Mouse (Mus musculus): ENCODE measurements at regions not wholly inside any gene's neighbourhood (a gene's known extent, or its start where the extent isn't known, plus 50 kb on each side); places are given as distances from the start of the nearest gene placed in this dataset.

- Histone ChIP-seq H3K27ac (no peak overlapping the region), H3K27me3 (no peaks in the 10 kb centered on the region), H3K4me1 (replicated peaks) (peaks cover 7% of the 10 kb centered on the region; the same call in 1 of the 2 replicates), H3K4me2 (no peak overlapping the region), H3K4me3 (no peak overlapping the region), H3K36me3 (no peaks in the 10 kb centered on the region), H3K9me3 (replicated peaks) (no peaks in the 10 kb centered on the region), H3K9ac (no peak overlapping the region)
- ATAC-seq (replicated peaks; ENCODE audit: insufficient number of reproducible peaks, insufficient read depth, low FRiP score, low read depth): no peak
- 53% methylated on average over 1 of the region's 1 CpGs for WGBS
Observed at GRCm38 (mm10) chr9:88270836-88271235, 56.2 kb upstream of the Nt5e start.

GRCm38 (mm10) chr9:88273304-88273703, 53.7 kb upstream of the Nt5e start:
- no peak overlapping the region for H3K9ac ChIP-seq
- H3K27me3 ChIP-seq: no peaks in the 10 kb centered on the region
- 70% methylated on average over 4 of the region's 4 CpGs for WGBS
- no peaks in the 10 kb centered on the region for H3K36me3 ChIP-seq
- no peak overlapping the region for H3K4me2 ChIP-seq
- no peak for ATAC-seq (replicated peaks; ENCODE audit: insufficient number of reproducible peaks, insufficient read depth, low FRiP score, low read depth)
- 0 out of 2 replicates have a peak overlapping the region, but pooled peaks have one; percentile 82 for H3K27ac ChIP-seq
- no peak overlapping the region for H3K4me3 ChIP-seq
- peaks cover 25% of the 10 kb centered on the region for H3K4me1 ChIP-seq (replicated peaks)
- H3K9me3 ChIP-seq (replicated peaks): no peaks in the 10 kb centered on the region

- peak; percentile 80 for ATAC-seq (replicated peaks; ENCODE audit: insufficient number of reproducible peaks, insufficient read depth, low FRiP score, low read depth)
- H3K4me3 ChIP-seq: no peak overlapping the region
- H3K36me3 ChIP-seq: no peaks in the 10 kb centered on the region
- H3K27ac ChIP-seq: peak overlapping the region; percentile 82
- H3K9me3 ChIP-seq (replicated peaks): no peaks in the 10 kb centered on the region
- H3K9ac ChIP-seq: no peak overlapping the region
- peaks cover 25% of the 10 kb centered on the region for H3K4me1 ChIP-seq (replicated peaks)
- H3K27me3 ChIP-seq: no peaks in the 10 kb centered on the region
- H3K4me2 ChIP-seq: no peak overlapping the region
Observed at GRCm38 (mm10) chr9:88274040-88274439, 53.0 kb upstream of the Nt5e start.

GRCm38 (mm10) chr9:88274681-88275336, 52.2 kb upstream of the Nt5e start:
- H3K4me2 ChIP-seq: no peak overlapping the region
- H3K36me3 ChIP-seq: no peaks in the 10 kb centered on the region
- no peak overlapping the region for H3K4me3 ChIP-seq

GRCm38 (mm10) chr9:88276023-88276568, 50.9 kb upstream of the Nt5e start:
- H3K4me2 ChIP-seq: no peak overlapping the region
- no peaks in the 10 kb centered on the region for H3K27me3 ChIP-seq
- H3K9me3 ChIP-seq (replicated peaks): no peaks in the 10 kb centered on the region
- H3K36me3 ChIP-seq: no peaks in the 10 kb centered on the region
- peak; percentile 53 for ATAC-seq (replicated peaks; ENCODE audit: insufficient number of reproducible peaks, insufficient read depth, low FRiP score, low read depth)
- peak overlapping the region; percentile 82 for H3K27ac ChIP-seq
- WGBS: 35% methylated on average over 3 of the region's 3 CpGs
- no peak overlapping the region for H3K4me3 ChIP-seq
- no peak overlapping the region for H3K9ac ChIP-seq
- peaks cover 27% of the 10 kb centered on the region for H3K4me1 ChIP-seq (replicated peaks)

More at GRCm38 (mm10) chr9:88274681-88275336, 52.2 kb upstream of the Nt5e start:
- 75% methylated on average over 3 of the region's 3 CpGs for WGBS
- Histone ChIP-seq H3K27ac (peak overlapping the region; percentile 82), H3K9ac (no peak overlapping the region), H3K27me3 (no peaks in the 10 kb centered on the region), H3K9me3 (replicated peaks) (no peaks in the 10 kb centered on the region), H3K4me1 (replicated peaks) (peaks cover 27% of the 10 kb centered on the region)
- no peak for ATAC-seq (replicated peaks; ENCODE audit: insufficient number of reproducible peaks, insufficient read depth, low FRiP score, low read depth)

- Histone ChIP-seq H3K36me3 (no peaks in the 10 kb centered on the region), H3K27me3 (no peaks in the 10 kb centered on the region), H3K4me3 (no peak overlapping the region), H3K27ac (peak overlapping the region; percentile 82), H3K9ac (no peak overlapping the region), H3K4me1 (replicated peaks) (peaks cover 27% of the 10 kb centered on the region), H3K4me2 (no peak overlapping the region), H3K9me3 (replicated peaks) (no peaks in the 10 kb centered on the region)
- ATAC-seq (replicated peaks; ENCODE audit: insufficient number of reproducible peaks, insufficient read depth, low FRiP score, low read depth): no peak
- 51% methylated on average over 6 of the region's 6 CpGs for WGBS
Observed at GRCm38 (mm10) chr9:88277031-88277430, 50.0 kb upstream of the Nt5e start.

All from heart, embryonic 15.5 days (tissue).